Mouse (Mus musculus) testis, postnatal 14 days (tissue): ENCODE results near the gene Zfp688.
"Not testable (repeated sequence)": the region's sequence is repeated elsewhere in the genome, so short reads cannot be mapped to it uniquely, and the experiment has no call there.

Experiments
- DNase-seq: peaks from one replicate; pipeline ENCODE4 v3.0.0; 2021; ENCODE audit warnings: low spot score

Gene Zfp688

GRCm38 (mm10) chr7:127421388-127422191 lies at the start of gene Zfp688:
TSS of gene Zfp688 (minus strand) at chr7:127422068.
- peak; percentile 90 for DNase-seq

- DNase-seq, result peak; percentile 72
Observed at GRCm38 (mm10) chr7:127471646-127472010, 49.8 kb upstream of the Zfp688 start.

GRCm38 (mm10) chr7:127470743-127471645 lies 49.1 kb upstream of the Zfp688 start:
- DNase-seq, result peak; percentile 91

GRCm38 (mm10) chr7:127470011-127470715 lies 48.3 kb upstream of the Zfp688 start:
- DNase-seq, result no peak

GRCm38 (mm10) chr7:127466606-127467005 lies 44.7 kb upstream of the Zfp688 start:
- no peak for DNase-seq

GRCm38 (mm10) chr7:127465670-127466069 lies 43.8 kb upstream of the Zfp688 start:
- DNase-seq, result not testable (repeated sequence)

GRCm38 (mm10) chr7:127465191-127465590 lies 43.3 kb upstream of the Zfp688 start:
- no peak for DNase-seq

- not testable (repeated sequence) for DNase-seq
Observed at GRCm38 (mm10) chr7:127459311-127459710, 37.4 kb upstream of the Zfp688 start, which contains the start of gene Prr14. TSS of gene Prr14 (plus strand) at chr7:127459611.

GRCm38 (mm10) chr7:127458371-127459122 lies 36.7 kb upstream of the Zfp688 start:
- DNase-seq, result not testable (repeated sequence)

GRCm38 (mm10) chr7:127454905-127455304 lies 33.0 kb upstream of the Zfp688 start:
- DNase-seq, result no peak

- no peak for DNase-seq
Observed at GRCm38 (mm10) chr7:127453056-127453455, 31.2 kb upstream of the Zfp688 start.

GRCm38 (mm10) chr7:127449966-127450365 lies 28.1 kb upstream of the Zfp688 start:
- DNase-seq, result no peak

- DNase-seq, result peak; percentile 93
Observed at GRCm38 (mm10) chr7:127448521-127449300, 26.8 kb upstream of the Zfp688 start, which contains the start of gene Zfp689. TSS of gene Zfp689 (minus strand) at chr7:127449158.

- DNase-seq, result no peak
Observed at GRCm38 (mm10) chr7:127443976-127444375, 22.1 kb upstream of the Zfp688 start.

- peak; percentile 56 for DNase-seq
Observed at GRCm38 (mm10) chr7:127437724-127438123, 15.9 kb upstream of the Zfp688 start.

GRCm38 (mm10) chr7:127435206-127435605 lies 13.3 kb upstream of the Zfp688 start:
- DNase-seq, result no peak

GRCm38 (mm10) chr7:127426354-127426753 lies 4.5 kb upstream of the Zfp688 start:
- DNase-seq, result no peak

GRCm38 (mm10) chr7:127425911-127426310 lies 4.0 kb upstream of the Zfp688 start:
- no peak for DNase-seq

- no peak for DNase-seq
Observed at GRCm38 (mm10) chr7:127425291-127425690, 3.4 kb upstream of the Zfp688 start.

GRCm38 (mm10) chr7:127422247-127422646 lies 379 bp upstream of the Zfp688 start:
- DNase-seq, result no peak
